Mouse (Mus musculus) forebrain, embryonic 15.5 days (tissue): ENCODE results near the gene Clgn. TPM values are rescaled to one million over a fixed set of nuclear protein-coding genes. Genes with fewer than 3 reads are reported as not detected.

ENCODE experiments used
- ATAC-seq: fragments of 200-750 bp; cut with Nextera tagmentation; replicated peaks from 2 replicates; pipeline ENCODE4 v1.8.0; 2017; ENCODE audit warnings: mild to moderate bottlenecking, moderate TSS enrichment, moderate library complexity
- H3K27ac ChIP-seq: fragments of 300-500 bp; sonication (generic); replicated peaks from 2 replicates; pipeline ENCODE4 v1.5.1; 2015; ENCODE audit warnings: mild to moderate bottlenecking, inconsistent platforms
- H3K27me3 ChIP-seq: fragments of 300-500 bp; sonication (generic); 2 replicates; pipeline ENCODE4 v1.6.1; 2015; ENCODE audit warnings: inconsistent platforms
- H3K36me3 ChIP-seq: fragments of 300-500 bp; sonication (generic); 2 replicates; pipeline ENCODE4 v1.6.1; 2015; ENCODE audit warnings: mild to moderate bottlenecking, inconsistent platforms
- H3K4me1 ChIP-seq: fragments of 300-500 bp; sonication (generic); 2 replicates; pipeline ENCODE4 v1.6.1; 2015; ENCODE audit warnings: inconsistent platforms
- H3K4me2 ChIP-seq: fragments of 300-500 bp; sonication (generic); replicated peaks from 2 replicates; pipeline ENCODE4 v1.6.1; 2015; ENCODE audit warnings: mild to moderate bottlenecking, inconsistent platforms
- H3K4me3 ChIP-seq: fragments of 300-500 bp; sonication (generic); 2 replicates; pipeline ENCODE4 v1.5.1; 2015; ENCODE audit warnings: mild to moderate bottlenecking, inconsistent platforms
- H3K9ac ChIP-seq: fragments of 300-500 bp; sonication (generic); replicated peaks from 2 replicates; pipeline ENCODE4 v1.6.1; 2015; ENCODE audit warnings: mild to moderate bottlenecking, inconsistent platforms
- H3K9me3 ChIP-seq: fragments of 300-500 bp; sonication (generic); 2 replicates; pipeline ENCODE4 v1.6.1; 2016; ENCODE audit warnings: inconsistent platforms
- WGBS: fragments of 180-500 bp; shearing (Covaris S2); methylation state at CpG from one replicate; pipeline ENCODE4 v1.1.7; 2015; ENCODE audit warnings: mixed read lengths; 5-methylcytosine and 5-hydroxymethylcytosine counted together
- polyA plus RNA-seq: library from polyadenylated mRNA; unstranded; fragments of >200 nt; fragmentation: Nextera tagmentation; extraction: Ambion mirVana; gene quantifications from 2 replicates; pipeline ENCODE4 v1.2.1, GENCODE M21; 2015

The Clgn gene
- polyA plus RNA-seq, 1 experiment from 2014 or later: 6.3 TPM

- Histone ChIP-seq H3K27me3 (no peaks in the 10 kb centered on the region), H3K4me2 (no peak overlapping the region), H3K9ac (no peak overlapping the region), H3K9me3 (no peaks in the 10 kb centered on the region), H3K36me3 (no peaks in the 10 kb centered on the region), H3K27ac (no peak overlapping the region), H3K4me1 (no peaks in the 10 kb centered on the region), H3K4me3 (no peak overlapping the region)
- 68% methylated on average over 3 of the region's 3 CpGs for WGBS
- no peak for ATAC-seq
These were observed 69.9 kb downstream of the Clgn start for GRCm38 (mm10) chr8:83459606-83460005.

Other genes starting within 250 kb of the Clgn start
- gene Tbc1d9, start 224.5 kb upstream of the Clgn start, polyA plus RNA-seq: 11.9 and 16.1 TPM in 2 replicates
- 5.5 and 8.1 TPM in 2 replicates for gene Gm10645, start 223.7 kb upstream of the Clgn start, polyA plus RNA-seq
- 0.18 and 0.23 TPM in 2 replicates for gene Ucp1, start 99.5 kb upstream of the Clgn start, polyA plus RNA-seq
- gene Elmod2, start 57.4 kb upstream of the Clgn start, polyA plus RNA-seq: 28.3 and 29.9 TPM in 2 replicates
- gene Mgat4d, start 41.4 kb upstream of the Clgn start, polyA plus RNA-seq: not detected in 2 replicates
- gene Scoc, start 68.5 kb downstream of the Clgn start, polyA plus RNA-seq: 208 and 220 TPM in 2 replicates
- 0.06 and 0.08 TPM in 2 replicates for gene Olfr370, start 145.9 kb downstream of the Clgn start, polyA plus RNA-seq
- 327 and 356 TPM in 2 replicates for gene Ndufb7, start 176.8 kb downstream of the Clgn start, polyA plus RNA-seq
- gene Tecr, start 218.1 kb downstream of the Clgn start, polyA plus RNA-seq: 683 and 712 TPM in 2 replicates
- gene Dnajb1, start 218.3 kb downstream of the Clgn start, polyA plus RNA-seq: 59.8 and 63.0 TPM in 2 replicates